Mouse (Mus musculus): ENCODE data around the gene Eif2b1. TPM values are rescaled to one million over a fixed set of nuclear protein-coding genes. Genes with fewer than 3 reads are reported as not detected.
"Not testable (repeated sequence)": the region's sequence is repeated elsewhere in the genome, so short reads cannot be mapped to it uniquely, and the experiment has no call there.

Eif2b1 gene
- polyA plus RNA-seq, 1 experiment from 2014 or later, result 73.1 TPM

DNA sequence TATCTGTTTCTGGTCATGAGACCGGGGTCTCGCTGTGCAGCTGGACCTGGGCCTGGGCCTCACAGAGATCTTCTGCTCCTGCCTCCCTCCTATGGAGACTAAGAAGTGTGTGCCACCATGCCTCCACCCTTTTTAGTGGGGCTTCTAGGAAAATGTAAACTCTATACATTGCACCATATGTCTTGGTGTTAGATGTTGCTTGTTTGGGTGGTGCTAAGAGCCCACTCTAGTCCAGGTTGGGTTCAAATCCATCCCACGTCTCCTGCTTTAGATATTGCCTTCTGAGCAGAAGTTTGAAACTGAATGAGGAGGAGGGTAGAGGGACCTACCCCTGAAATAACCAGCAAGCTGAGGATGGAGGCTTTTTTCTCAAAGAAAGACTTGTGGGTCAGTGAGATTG is 13.8 kb upstream of the Eif2b1 start:
- H3K27ac ChIP-seq, result no peak overlapping the region
- H3K27me3 ChIP-seq, result no peaks in the 10 kb centered on the region
- no peak overlapping the region for H3K9ac ChIP-seq
- no peak for ATAC-seq (ENCODE audit: low FRiP score)
- peaks cover 75% of the 10 kb centered on the region for H3K36me3 ChIP-seq (replicated peaks)
- no peak overlapping the region for H3K4me3 ChIP-seq (replicated peaks)
- no peaks in the 10 kb centered on the region for H3K9me3 ChIP-seq
- no peak overlapping the region for H3K4me2 ChIP-seq
- WGBS, result 94% methylated on average over 3 of the region's 3 CpGs
- H3K4me1 ChIP-seq, result no peaks in the 10 kb centered on the region

DNA sequence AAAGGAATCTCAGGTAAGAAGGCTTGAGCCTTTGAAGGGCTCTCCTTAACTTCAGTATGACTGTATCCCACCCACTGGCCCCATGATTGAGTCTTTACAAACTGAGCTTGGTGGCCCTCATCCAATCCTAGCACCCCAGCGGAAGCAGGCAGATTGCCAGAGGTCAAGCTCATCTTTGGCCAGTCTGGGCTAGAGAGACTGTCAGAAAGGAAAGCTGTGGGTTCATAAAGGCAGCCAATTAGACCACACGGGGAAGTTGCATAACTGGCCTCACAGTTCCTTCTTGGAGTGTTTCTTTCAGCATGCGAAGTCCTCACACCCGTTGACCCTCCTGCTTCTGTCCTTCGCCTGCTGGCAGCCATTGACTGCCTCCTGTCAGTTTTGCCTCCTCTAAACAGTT is 3.6 kb upstream of the Eif2b1 start:
- no peak for ATAC-seq (ENCODE audit: low FRiP score)
- Histone ChIP-seq H3K36me3 (replicated peaks) (peaks cover 44% of the 10 kb centered on the region), H3K4me2 (no peak overlapping the region), H3K4me3 (replicated peaks) (no peak overlapping the region), H3K4me1 (peaks cover 22% of the 10 kb centered on the region), H3K27me3 (no peaks in the 10 kb centered on the region), H3K9me3 (no peaks in the 10 kb centered on the region), H3K9ac (no peak overlapping the region), H3K27ac (no peak overlapping the region)
- 96% methylated on average over 5 of the region's 5 CpGs for WGBS

DNA sequence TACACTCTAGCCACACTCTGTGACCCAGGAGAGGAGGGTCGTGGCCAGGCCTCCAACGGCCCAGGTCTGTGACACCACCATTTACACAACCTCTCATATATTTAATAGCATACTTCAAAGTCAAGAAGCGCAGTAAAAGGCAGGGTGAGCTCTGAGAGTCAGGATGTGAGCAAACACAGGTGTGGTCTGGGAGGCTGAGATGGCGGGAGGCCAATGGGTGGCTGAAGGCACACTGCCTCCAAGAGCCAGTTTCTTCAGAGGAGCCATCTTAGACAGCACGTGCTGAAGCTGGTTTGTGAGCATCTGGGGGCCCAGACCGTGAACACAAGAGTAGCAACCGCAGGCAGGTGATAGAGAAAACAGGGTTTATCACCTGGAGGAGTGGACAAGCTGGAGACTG is 3.5 kb downstream of the Eif2b1 start:
- H3K4me2 ChIP-seq, result no peak overlapping the region
- no peaks in the 10 kb centered on the region for H3K9me3 ChIP-seq
- no peak overlapping the region for H3K4me3 ChIP-seq (replicated peaks)
- no peaks in the 10 kb centered on the region for H3K27me3 ChIP-seq
- 95% methylated on average over 7 of the region's 7 CpGs for WGBS
- H3K36me3 ChIP-seq (replicated peaks), result peaks cover 64% of the 10 kb centered on the region
- H3K4me1 ChIP-seq, result peaks cover 23% of the 10 kb centered on the region
- no peak overlapping the region for H3K9ac ChIP-seq
- H3K27ac ChIP-seq, result no peak overlapping the region
- no peak for ATAC-seq (ENCODE audit: low FRiP score)

DNA sequence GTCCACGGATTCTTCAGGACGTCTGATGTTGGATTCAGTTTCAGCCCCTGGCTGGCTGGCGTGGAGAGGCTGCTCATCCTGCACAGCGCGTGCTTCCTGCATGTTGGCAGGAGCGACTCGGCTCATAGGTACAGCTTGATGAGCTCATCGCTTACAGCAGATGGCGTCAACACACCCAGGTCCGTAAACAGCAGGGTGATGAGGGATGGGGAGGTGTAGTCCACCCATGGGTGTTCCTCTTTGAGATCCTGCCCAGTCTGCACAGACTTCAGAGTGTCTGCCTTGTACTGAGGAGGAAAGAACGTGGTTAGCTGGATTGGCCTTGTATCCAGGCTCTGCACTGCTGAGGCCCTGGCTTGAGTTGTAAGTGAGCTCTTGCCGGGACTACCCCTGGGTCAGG is 7.9 kb downstream of the Eif2b1 start:
- Histone ChIP-seq H3K27me3 (no peaks in the 10 kb centered on the region), H3K4me3 (replicated peaks) (no peak overlapping the region), H3K36me3 (replicated peaks) (peaks cover 99% of the 10 kb centered on the region), H3K27ac (no peak overlapping the region), H3K4me1 (no peaks in the 10 kb centered on the region), H3K9ac (no peak overlapping the region), H3K9me3 (no peaks in the 10 kb centered on the region), H3K4me2 (no peak overlapping the region)
- WGBS, result 88% methylated on average over 12 of the region's 12 CpGs
- ATAC-seq (ENCODE audit: low FRiP score), result no peak

DNA sequence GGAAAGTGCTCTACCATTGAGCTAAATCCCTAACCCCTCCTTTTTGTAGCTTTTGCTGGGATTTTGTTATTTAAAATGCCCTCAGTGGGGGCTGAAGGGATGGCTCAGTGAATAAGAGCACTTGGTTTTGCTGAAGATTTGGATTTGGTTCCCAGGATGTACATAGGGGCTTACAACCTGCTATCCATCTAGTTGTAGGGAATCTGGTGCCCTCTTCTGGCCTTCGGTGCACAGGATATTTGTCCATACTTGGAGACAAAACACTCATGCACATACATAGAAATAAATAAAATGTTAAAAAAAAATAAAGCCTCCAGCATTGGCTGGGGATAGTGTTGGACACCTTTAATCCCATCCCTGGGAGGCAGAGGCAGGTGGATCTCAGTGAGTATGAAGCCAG is 23.8 kb downstream of the Eif2b1 start:
- no peak for ATAC-seq (ENCODE audit: low FRiP score)
- no peak overlapping the region for H3K27ac ChIP-seq
- H3K27me3 ChIP-seq, result no peaks in the 10 kb centered on the region
- H3K9ac ChIP-seq, result no peak overlapping the region
- H3K36me3 ChIP-seq (replicated peaks), result peaks cover 52% of the 10 kb centered on the region
- H3K4me1 ChIP-seq, result peaks cover 15% of the 10 kb centered on the region
- H3K9me3 ChIP-seq, result no peaks in the 10 kb centered on the region
- H3K4me2 ChIP-seq, result no peak overlapping the region
- WGBS, result 83% methylated on average over 1 of the region's 1 CpGs
- no peak overlapping the region for H3K4me3 ChIP-seq (replicated peaks)

DNA sequence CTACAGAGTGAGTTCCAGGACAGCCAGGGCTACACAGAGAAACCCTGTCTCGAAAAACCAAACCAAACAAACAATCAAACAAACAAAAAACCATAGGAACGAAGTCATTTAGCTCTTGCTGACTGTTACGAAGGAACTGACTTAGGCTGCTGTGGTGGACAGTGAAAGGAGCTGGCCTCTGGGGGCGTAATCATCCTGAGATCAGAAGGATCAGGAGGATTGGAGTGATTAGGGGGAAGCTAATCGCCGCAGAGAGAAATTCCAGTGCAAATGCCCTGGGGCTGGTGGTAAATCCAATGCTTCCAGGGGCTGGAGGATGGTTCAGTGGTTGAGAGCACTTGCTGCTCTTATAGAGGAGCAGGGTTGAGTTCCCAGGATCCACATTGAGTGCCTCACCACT is 25.3 kb downstream of the Eif2b1 start:
- H3K4me1 ChIP-seq, result peaks cover 15% of the 10 kb centered on the region
- H3K9ac ChIP-seq, result no peak overlapping the region
- H3K27ac ChIP-seq, result no peak overlapping the region
- no peaks in the 10 kb centered on the region for H3K9me3 ChIP-seq
- ATAC-seq (ENCODE audit: low FRiP score), result no peak
- WGBS, result 73% methylated on average over 6 of the region's 6 CpGs
- peaks cover 40% of the 10 kb centered on the region for H3K36me3 ChIP-seq (replicated peaks)
- H3K4me3 ChIP-seq (replicated peaks), result peak overlapping the region; percentile 90
- peak overlapping the region; percentile 77 for H3K4me2 ChIP-seq
- no peaks in the 10 kb centered on the region for H3K27me3 ChIP-seq

DNA sequence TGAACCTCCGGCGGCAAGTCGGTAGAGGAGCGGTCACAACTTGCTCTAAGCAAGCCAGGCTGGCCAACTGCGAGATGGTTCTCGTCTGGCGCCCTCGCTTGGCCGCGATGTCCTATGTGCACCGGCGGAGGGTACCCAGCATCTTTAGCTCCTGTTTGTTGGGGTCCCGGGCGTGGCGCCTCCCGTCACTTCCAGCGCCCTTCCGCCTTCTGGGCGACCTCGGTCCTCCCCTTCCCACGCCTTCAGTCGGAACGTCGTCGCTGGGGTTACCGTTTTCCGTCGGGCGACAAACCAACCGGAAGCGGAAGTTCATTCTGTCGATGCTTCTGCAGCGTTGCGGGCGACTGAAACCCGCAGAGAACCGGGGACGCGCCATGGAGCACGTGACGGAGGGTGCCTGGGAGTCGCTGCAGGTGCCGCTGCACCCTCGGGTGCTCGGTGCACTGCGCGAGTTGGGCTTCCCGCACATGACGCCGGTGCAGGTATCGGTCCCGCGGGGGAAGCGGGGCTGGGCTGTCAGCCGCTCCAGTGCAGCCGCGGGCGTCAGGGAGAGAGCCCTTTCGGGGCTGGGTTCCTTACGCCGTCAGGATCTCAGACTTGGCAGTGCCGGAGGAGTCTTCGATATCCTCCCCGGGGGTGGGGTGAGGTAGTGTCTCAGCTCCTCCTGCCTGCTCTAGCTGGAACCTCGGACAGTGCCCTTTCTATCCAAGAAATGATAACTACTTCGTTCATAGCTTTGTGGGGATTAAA is 26.2 kb downstream of the Eif2b1 start, which contains the start of gene Ddx55:
Gene Ddx55, plus strand, starts transcription at position 307 of the 750 bp plus-strand sequence.
- Histone ChIP-seq H3K4me2 (peak within 1 kb of the TSS; percentile 77), H3K9ac (peak within 1 kb of the TSS; percentile 69), H3K4me1 (peaks cover 15% of the 10 kb centered on the region), H3K27ac (peak within 1 kb of the TSS; percentile 81), H3K27me3 (no peaks in the 10 kb centered on the region), H3K36me3 (replicated peaks) (peaks cover 43% of the 10 kb centered on the region), H3K9me3 (no peaks in the 10 kb centered on the region), H3K4me3 (replicated peaks) (peak within 1 kb of the TSS; percentile 90)
- under 1% methylated on average over 66 of the region's 66 CpGs for WGBS
- ATAC-seq (ENCODE audit: low FRiP score), result peak; percentile 88

DNA sequence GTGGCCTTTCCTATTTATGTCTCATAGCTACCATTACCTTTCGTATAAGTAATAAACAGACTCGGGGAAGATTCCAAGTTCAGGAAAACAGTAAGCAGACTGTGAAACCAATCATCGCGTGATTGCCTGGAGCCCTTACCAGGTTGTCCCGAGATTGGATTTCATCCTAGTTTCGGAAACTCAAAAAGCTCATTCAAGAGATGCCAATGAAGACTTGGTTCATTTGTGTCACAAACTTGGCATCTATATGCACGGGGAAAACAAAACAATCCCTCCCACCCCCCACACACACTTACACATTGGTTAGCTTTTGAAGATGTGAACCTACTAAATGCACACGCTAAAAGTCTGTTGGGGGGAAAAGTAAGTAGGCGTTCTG is 26.8 kb downstream of the Eif2b1 start:
- Histone ChIP-seq H3K4me3 (replicated peaks) (peak overlapping the region; percentile 90), H3K9ac (peak overlapping the region; percentile 69), H3K4me1 (peaks cover 15% of the 10 kb centered on the region), H3K4me2 (peak overlapping the region; percentile 77), H3K27ac (peak overlapping the region; percentile 81), H3K36me3 (replicated peaks) (peaks cover 43% of the 10 kb centered on the region), H3K9me3 (no peaks in the 10 kb centered on the region), H3K27me3 (no peaks in the 10 kb centered on the region)
- WGBS, result 16% methylated on average over 9 of the region's 9 CpGs
- 0 out of 2 replicates have a peak, but pooled peaks have one; percentile 18 for ATAC-seq (ENCODE audit: low FRiP score)

DNA sequence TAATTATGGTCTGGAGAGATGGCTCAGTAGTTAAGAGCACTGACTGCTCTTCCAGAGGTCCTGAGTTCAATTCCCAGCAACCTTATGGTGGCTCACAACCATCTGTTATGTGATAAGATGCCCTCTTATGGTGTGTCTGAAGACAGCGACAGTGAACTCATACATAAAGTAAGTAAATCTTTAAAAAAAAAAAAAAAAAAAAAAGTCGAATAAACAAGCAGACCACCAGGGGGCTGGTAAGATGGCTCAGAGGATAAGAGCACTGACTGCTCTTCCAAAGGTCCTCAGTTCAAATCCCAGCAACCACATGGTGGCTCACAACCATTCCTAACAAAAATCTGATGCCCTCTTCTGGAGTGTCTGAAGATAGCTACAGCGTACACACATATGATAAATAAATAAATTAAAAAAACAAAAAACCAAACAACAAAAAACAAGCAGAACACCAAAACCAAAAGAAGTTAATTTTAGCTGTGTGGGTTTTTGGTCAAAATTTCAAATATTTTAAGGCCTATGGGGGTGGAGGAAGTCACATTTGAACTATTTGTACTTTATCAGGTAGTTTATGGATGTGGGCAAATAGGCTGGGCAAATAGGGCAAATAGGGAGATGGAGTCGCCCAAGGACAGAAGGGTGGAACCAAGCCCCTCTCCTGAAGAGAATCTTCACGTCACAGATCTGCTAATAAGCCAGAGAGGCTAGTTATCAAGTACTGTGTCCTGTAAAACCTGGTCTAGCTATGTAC is 27.4 kb downstream of the Eif2b1 start:
- ATAC-seq (ENCODE audit: low FRiP score); H3K9me3 ChIP-seq; H3K27me3 ChIP-seq; H3K27ac ChIP-seq: not testable (repeated sequence)
- peaks cover 15% of the 10 kb centered on the region for H3K4me1 ChIP-seq
- H3K9ac ChIP-seq, result peak overlapping the region; percentile 69
- WGBS, result 30% methylated on average over 5 of the region's 5 CpGs
- H3K4me2 ChIP-seq, result peak overlapping the region; percentile 77
- peak overlapping the region; percentile 90 for H3K4me3 ChIP-seq (replicated peaks)
- H3K36me3 ChIP-seq (replicated peaks), result peaks cover 43% of the 10 kb centered on the region

DNA sequence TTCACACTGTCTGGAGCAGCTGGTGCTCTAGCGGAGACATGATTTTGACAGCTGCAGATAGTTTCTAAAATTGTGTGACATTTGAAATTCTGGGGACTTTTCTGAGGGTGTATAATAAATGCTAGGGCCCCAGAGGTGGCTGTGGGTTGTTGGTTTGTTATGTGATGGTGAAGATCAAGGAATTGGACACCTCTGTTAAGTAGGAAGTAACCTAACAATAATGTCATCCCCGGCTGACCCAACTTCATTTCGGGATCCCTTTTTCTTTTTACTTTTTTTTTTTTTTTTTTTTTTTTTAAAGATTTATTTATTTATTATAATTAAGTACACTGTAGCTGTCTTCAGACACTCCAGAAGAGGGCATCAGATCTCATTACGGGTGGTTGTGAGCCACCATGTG is 28.2 kb downstream of the Eif2b1 start:
- Histone ChIP-seq H3K36me3 (replicated peaks) (peaks cover 43% of the 10 kb centered on the region), H3K4me1 (peaks cover 15% of the 10 kb centered on the region)
- 89% methylated on average over 4 of the region's 4 CpGs for WGBS
- H3K9me3 ChIP-seq; ATAC-seq (ENCODE audit: low FRiP score); H3K27me3 ChIP-seq; H3K27ac ChIP-seq; H3K4me3 ChIP-seq (replicated peaks); H3K4me2 ChIP-seq; H3K9ac ChIP-seq: not testable (repeated sequence)

DNA sequence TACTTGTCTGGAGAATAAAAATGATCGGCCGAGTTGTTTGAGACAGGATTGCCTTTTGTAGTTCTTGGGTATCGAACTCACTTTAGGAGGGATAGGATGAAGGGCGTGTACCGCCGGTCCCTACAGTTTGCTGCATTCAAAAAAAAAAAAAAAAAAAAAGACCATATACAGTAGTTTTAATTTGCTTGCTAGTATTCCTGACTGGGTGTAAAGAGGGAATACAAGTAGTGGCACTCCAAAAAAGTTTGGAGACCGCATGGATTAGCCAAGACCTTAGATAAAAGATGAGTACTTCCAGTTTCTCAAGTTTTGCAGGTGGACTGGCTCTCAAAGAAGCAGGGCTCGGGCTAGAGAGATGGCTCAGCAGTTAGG is 37.3 kb downstream of the Eif2b1 start:
- no peak for ATAC-seq (ENCODE audit: low FRiP score)
- H3K9me3 ChIP-seq, result no peaks in the 10 kb centered on the region

DNA sequence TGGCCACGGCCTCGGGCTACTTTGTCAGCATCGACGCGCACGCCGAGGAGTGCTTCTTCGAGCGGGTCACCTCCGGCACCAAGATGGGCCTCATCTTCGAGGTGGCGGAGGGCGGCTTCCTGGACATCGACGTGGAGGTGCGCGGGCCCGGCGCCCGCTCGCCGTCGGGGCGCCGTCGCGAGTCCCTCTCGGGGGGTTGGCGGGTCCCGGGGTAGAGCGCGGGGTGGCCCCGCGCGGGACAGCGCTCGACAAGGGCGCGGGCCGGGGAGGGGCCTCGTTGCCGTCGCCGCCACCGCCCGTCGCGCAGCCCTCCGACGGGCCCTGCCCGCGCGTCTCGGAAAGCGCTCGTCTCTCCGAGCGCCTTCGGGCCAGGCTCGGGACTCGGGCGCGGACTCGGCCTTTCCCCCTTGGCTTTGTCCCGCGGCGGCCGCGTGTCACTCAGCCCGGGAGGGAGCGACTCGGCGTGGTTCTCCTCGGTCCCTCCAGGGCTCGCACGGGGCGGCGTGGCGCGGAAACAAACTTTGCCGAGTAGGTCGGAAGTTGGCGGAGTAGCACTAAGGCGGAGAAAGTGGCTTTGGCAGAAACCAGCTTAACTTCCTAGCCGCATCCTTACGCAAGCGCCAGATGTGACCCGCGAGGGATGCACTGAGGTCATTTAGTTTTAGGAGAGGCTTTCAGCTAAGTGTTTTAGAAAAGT is 37.9 kb downstream of the Eif2b1 start:
- peak; percentile 52 for ATAC-seq (ENCODE audit: low FRiP score)
- peak overlapping the region; percentile 78 for H3K27ac ChIP-seq
- H3K4me2 ChIP-seq, result peak overlapping the region; percentile 75
- H3K4me1 ChIP-seq, result peaks cover 19% of the 10 kb centered on the region
- H3K9me3 ChIP-seq, result no peaks in the 10 kb centered on the region
- H3K36me3 ChIP-seq (replicated peaks), result peaks cover 30% of the 10 kb centered on the region
- under 1% methylated on average over 81 of the region's 89 CpGs for WGBS
- peaks cover 6% of the 10 kb centered on the region; the same call in 1 of the 2 replicates for H3K27me3 ChIP-seq
- H3K4me3 ChIP-seq (replicated peaks), result peak overlapping the region; percentile 66
- H3K9ac ChIP-seq, result peak overlapping the region; percentile 83

More for the DNA sequence above, 37.3 kb downstream of the Eif2b1 start:
- Histone ChIP-seq H3K4me1 (peaks cover 18% of the 10 kb centered on the region), H3K9ac (peak overlapping the region; percentile 83), H3K4me3 (replicated peaks) (peak overlapping the region; percentile 66), H3K4me2 (peak overlapping the region; percentile 75), H3K27ac (no peak overlapping the region; the same call in 1 of the 2 replicates), H3K36me3 (replicated peaks) (peaks cover 36% of the 10 kb centered on the region), H3K27me3 (peaks cover 5% of the 10 kb centered on the region; the same call in 1 of the 2 replicates)
- WGBS, result 14% methylated on average over 8 of the region's 8 CpGs
